Mouse (Mus musculus) 3134 (cell line): ENCODE data around the gene Vps18.

Source experiments
- DNase-seq: peaks from one replicate; pipeline ENCODE4 v3.0.0-alpha.2; 2011; ENCODE audit warnings: low spot score; ENCODE audit not compliant: insufficient read length; ENCODE audit errors: extremely low read depth

Gene Vps18

DNA sequence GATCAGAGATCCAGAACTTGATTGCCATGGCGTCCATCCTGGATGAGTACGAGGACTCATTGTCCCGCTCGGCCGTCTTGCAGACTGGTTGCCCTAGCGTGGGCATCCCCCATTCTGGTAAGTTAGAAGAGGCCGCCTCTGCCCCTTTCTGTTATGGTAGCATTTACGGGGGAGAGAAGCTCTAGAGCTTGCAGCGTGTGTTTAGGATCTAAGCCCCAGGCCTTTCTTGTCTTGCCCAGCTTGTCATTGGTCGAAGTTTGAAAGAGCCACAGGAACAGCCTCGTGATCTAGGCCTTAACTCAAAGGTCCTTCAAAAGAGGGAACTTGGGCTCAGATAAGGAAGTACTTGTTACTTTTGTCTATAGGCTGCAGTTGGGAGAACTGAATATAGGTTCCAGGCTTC is 475 bp downstream of the Vps18 start:
- DNase-seq = no peak

DNA sequence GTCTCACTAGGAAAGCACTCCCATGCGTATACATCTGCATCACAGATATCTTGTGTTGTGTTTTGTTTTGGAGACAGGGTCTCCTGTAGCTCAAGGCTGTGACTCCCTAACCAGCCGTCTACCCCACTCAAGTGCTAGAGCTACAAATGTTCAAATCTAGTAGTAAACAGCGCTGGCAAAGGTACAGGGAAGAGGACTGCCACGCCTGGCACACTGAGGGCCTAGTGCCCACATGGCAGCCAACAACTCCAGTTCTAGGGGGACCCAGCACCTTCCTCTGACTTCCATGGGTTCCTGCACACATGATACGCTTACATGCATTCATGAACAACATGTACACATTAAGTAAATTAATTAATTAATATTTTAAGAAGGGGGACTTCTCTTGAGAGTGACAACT is 3.7 kb downstream of the Vps18 start:
- no peak for DNase-seq

DNA sequence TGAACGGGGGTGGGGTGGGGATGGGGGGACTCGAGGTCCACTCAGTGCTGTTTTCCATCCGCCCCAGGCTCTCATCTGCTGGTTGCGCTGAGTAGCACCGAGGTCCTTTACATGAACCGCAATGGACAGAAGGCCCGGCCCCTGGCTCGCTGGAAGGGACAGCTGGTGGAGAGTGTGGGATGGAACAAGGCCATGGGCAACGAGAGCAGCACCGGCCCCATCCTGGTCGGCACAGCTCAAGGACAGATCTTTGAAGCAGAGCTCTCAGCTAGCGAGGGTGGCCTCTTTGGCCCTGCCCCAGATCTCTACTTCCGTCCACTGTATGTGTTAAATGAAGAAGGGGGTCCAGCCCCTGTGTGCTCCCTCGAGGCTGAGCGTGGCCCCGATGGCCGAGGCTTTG is 4.3 kb downstream of the Vps18 start:
- DNase-seq = no peak

DNA sequence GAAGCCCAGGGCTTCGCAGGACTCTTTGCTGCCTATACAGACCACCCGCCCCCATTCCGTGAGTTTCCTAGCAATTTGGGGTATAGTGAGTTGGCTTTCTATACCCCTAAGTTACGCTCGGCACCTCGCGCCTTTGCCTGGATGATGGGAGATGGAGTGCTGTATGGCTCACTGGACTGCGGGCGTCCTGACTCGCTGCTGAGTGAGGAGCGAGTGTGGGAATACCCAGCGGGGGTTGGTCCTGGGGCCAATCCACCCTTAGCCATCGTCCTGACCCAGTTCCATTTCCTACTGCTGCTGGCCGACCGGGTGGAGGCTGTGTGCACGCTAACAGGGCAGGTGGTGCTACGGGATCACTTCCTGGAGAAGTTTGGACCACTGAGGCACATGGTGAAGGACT is 4.8 kb downstream of the Vps18 start:
- no peak for DNase-seq

DNA sequence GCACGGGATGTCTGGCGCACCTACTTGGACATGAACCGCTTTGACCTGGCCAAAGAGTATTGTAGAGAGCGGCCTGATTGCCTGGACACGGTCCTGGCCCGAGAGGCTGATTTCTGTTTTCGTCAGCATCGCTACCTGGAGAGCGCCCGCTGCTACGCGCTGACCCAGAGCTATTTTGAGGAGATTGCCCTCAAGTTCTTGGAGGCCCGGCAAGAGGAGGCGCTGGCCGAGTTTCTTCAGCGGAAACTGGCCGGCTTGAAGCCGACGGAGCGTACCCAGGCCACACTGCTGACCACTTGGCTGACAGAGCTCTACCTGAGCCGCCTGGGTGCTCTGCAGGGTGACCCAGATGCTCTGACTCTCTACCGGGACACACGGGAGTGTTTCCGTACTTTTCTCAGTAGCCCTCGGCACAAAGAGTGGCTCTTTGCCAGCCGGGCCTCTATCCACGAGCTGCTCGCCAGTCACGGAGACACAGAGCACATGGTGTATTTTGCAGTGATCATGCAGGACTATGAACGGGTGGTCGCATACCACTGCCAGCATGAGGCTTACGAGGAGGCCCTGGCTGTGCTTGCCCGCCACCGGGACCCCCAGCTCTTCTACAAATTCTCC is 5.3 kb downstream of the Vps18 start:
- no peak for DNase-seq

DNA sequence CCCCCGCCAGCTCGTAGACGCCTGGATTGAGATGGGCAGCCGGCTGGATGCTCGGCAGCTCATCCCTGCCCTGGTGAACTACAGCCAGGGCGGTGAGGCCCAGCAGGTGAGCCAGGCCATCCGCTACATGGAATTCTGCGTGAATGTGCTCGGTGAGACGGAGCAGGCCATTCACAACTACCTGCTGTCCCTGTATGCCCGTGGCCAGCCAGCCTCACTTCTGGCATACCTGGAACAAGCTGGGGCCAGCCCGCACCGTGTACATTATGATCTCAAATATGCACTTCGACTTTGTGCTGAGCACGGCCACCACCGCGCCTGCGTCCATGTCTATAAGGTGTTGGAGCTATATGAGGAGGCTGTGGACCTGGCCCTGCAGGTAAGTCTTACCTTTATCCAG is 5.9 kb downstream of the Vps18 start:
- DNase-seq = no peak

DNA sequence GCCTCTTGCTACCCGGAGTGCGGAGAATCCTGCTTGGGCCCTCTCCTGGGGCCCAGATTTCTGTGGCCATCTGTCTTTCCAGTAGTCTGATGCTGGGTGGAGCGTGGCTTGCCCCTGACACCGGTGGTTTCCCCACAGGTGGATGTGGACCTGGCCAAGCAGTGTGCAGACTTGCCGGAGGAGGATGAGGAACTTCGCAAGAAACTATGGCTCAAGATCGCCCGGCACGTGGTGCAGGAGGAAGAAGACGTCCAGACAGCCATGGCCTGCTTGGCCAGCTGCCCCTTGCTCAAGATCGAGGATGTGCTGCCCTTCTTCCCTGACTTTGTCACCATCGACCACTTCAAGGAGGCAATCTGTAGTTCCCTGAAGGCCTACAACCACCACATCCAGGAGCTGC is 8.2 kb downstream of the Vps18 start:
- DNase-seq = no peak

DNA sequence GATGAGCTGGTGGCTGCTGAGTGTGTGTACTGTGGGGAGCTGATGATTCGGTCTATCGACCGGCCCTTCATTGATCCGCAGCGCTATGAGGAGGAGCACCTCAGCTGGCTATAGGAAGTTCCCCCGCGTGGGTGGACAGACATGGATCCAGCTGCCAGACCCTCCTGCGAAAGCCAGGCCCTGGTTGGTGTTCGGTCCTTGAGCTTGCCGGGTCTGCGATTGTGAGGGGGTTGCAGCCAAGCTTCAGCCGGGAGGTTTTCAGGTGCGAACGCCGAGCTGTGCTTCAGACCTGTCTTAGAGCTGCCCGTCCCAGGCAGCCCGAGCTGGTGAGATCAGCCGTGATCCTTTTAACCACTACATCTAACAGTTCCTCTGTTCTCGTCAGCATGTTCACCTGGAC is 9.0 kb downstream of the Vps18 start:
- DNase-seq = no peak

DNA sequence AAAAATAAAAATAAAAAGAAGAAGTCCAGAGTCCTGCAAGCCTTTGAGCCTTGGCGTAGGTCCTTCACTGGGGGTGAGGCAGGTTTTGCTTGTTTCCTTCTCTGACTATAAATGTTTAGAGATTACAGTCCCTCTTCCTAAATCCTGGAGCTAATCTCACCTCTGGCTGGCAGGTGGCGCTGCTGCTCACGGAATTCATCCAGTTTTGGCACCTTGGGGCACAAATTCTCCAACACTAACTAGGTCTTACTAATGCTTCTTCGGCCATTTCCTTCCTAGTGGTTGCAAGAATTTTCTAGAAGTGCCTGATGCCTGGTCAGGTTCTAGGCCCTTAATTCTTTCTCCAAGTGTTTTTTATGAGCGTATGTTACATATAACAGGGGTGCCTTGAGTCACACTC is 9.8 kb downstream of the Vps18 start:
- peak; percentile 45 for DNase-seq

DNA sequence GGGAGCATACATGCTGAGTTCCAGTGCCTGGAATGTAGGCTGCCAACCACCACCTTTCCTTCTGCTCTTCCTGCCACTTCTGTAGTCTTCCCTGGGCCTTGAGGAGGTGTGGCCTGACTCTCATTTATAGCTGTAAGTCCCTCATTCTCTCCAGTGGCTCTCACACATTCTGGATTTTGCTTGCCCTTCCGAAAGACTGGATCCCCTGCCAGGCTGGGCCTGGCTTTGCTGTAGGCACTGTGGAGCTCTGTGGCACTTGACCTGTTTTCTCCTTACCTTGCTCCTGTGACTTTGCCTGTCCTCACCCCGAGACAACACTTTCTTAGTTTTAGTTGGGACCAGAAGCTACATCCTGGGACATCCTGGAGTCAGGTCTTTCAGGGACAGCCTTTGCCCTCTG is 10.3 kb downstream of the Vps18 start:
- DNase-seq = no peak

DNA sequence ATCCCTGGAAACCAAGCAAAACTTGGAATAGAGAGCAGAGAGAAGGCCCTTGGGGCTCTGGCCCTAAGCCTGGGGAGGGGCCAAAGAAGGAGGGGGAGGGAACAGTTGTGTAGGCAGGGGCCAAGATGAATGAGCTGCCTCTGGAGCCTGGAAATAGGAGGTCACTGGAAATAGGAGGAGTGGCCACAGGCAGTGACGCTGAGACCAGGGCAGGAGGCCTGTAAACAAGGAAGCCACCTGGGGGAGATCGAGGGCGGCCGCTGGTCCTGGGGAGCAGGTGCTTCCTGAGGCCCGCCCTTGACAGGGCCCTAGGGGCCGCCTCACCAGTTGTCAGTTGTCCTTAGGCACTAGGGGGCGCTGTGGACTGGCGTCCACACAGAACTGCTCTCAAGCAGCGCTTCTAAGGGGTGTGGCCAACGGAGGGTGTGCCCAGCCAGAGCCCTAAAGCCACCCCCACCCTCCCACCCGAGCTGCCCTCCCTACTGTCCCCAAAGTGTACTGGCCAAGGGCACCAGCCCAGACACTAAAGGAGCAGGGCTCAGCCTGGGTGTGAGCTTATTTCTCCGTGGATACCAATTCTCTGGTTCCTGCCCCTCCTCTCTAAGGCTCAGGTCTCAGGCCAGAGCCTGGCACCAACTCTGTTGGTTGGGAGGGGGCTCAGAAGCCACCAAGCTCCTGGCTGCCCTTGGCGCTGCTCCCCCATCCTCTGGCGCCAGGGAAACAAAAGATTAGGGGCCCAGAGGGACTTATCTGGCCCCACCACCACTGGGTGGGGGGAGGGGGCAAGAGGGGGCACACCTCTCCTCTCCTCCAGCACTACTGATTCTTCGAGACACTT is 11.7 kb downstream of the Vps18 start:
- peak; percentile 85 for DNase-seq

DNA sequence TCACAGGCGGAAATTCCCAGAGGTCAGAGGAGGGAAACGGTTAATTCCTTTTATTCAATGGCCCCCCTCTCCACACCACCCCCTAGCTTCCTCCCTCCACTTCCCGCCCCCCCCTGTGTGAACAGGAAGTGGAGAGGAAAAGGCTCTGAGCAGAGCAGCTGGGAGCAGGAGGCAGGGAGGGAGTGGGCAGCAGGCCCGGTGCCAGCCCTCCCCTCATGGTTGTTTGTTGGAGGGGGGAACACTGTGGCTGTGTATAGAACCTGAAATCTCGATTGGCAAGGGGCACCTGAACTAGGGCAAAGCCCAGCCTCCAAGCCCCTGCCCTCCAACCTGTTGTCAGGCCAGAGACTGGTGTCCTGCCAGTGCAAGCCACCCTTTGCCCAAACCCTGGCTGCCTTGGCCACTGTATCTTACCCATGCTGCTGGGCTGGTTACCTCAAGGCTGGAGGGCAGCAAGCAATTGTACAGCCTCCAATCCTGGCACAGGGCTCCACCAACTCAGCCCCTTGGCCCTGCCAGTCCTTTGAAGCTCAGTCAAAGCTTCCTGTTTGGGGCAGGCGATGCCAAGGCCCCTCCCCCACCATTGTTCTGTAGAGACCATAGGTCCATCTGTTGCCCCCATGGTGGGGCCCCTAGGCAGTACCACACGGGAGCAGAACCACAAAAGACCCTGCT is 12.4 kb downstream of the Vps18 start:
- DNase-seq = no peak

DNA sequence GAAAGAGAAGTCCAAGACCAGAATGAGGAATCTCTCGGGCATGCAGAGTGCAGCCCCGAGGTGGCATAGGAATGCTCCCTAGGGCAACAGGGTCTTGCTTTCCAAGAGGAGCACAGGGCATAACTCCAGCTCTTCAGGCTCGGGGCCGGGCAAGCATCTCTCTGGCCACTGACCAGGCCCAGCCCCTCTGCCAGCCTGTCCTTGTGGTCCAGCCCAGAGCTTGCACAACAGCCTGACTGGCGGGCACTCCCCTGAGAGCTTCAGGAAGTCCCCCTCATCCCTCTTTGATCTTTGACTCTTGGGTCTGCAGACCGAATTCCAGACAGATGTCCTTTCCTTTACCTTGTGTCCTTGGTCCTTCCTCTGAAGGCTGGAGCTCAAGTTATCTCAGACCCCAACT is 14.3 kb downstream of the Vps18 start:
- DNase-seq = peak; percentile 76

DNA sequence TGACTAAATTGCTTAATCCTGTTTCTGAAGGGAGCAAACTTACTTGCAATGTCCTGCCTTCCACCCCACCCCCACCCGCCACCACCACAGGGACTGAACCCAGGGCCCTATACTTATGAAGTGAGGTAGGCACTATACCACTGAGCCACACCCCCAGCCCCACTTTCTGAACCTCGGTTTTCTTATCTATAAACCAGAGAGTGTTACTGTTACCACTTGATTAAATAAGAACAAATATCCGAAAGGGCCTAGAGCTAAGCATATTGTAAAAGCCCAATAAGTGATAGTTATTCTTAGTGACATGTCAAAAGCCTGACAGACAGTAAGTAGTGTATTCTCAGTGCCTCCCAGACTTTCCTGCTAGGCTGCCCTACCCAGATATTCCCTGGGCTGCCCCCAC is 15.9 kb downstream of the Vps18 start:
- DNase-seq = no peak

DNA sequence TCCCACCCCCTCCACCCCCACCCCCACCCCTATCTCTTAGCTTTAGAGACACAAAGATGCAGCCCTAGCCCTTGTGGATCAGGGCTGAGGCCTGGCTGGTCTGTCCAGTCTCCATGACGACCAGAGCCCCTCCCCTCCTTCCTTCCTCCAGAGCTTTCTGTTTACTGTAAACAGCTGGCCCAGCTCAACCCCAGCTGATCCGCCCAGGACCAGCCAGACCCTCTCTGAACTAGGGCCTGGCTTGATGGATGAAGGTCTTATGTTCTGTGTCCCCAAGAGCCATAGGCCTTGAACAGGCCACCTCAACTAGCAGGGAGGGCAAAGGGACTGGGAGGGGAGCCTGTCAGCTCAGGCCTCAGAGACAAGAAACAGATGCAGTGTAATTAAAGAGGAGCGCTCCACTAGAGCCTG is 16.3 kb downstream of the Vps18 start:
- no peak for DNase-seq

DNA sequence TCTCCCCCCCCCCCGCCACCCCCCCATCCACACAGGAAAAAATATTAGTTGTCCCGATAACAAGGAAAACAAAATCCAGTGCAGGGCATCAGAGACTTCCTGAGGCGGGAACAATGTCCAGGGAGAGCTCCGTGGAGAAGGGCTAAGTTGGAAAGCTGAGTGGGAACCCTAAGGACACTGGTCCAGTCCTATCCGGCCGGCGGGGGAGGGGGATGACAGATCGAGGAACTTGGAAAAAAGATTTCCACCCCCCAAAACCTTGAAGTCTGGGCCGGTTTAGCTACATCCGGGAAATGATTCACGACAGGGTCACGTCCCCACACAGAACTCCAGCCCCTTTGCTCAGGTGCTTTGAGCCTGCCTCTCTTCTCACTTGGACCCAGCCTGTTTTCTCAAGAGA is 23.0 kb downstream of the Vps18 start:
- no peak for DNase-seq

DNA sequence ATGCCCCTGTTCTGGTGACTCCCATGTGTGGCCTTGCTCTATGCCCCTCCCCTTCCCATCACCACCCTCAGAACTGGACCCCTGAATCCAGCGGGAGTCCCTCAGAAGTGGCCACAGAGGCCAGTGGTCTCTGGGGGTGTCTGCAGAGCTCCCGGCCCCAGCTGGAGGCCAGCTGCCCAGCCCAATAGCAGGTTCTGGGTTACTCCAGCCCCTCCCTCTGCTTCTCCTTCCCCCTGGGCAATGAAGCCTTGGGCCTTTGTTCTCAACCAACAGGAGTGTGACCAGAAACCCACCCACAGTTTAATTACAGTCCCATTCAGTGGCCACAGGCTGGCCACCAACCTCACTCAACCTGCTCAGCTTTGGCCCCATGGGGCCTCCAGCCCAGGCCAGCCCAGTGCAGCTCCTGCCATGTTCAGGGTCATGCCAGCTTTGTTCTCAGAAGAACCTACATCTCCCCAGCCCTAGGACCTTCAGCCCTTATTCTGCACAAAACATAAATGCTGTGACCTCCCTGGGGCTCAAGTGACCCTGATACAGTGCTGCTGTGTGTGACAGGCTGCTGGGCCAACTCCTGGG is 23.9 kb downstream of the Vps18 start:
- no peak for DNase-seq

DNA sequence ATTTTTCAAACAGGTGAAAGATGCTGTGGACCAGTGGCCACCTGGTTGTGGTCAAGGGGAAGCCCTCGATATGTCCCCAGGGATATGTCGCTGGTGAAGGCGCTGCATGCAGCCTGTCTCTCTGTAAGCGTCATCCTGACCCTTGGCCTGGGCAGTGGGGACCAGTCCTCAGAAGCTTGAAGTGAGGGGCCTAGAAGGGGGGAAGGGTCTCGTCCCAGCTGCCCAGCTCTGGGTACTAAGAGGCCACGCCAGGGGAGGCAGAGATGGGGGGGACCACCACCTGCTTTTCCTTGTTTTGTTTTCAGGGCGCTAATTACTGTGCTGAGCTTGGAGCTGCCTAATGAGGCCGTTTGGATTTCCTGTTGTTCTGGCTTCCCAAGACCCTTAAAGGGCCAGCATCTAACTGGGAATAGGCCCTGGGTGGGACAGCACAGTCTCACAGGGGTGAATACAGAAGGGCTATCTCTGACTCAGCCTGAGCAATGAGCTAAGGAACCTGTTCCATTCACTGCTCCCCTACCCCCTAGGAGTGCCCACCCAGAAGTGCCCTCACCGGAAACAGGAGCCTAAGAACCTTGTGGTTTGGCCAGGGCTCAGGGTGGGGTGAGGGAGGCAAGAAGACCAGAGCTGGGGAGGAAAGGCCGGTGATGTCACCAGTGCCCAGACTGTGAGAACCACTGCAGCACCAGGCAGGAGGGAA is 25.4 kb downstream of the Vps18 start:
- DNase-seq = no peak

DNA sequence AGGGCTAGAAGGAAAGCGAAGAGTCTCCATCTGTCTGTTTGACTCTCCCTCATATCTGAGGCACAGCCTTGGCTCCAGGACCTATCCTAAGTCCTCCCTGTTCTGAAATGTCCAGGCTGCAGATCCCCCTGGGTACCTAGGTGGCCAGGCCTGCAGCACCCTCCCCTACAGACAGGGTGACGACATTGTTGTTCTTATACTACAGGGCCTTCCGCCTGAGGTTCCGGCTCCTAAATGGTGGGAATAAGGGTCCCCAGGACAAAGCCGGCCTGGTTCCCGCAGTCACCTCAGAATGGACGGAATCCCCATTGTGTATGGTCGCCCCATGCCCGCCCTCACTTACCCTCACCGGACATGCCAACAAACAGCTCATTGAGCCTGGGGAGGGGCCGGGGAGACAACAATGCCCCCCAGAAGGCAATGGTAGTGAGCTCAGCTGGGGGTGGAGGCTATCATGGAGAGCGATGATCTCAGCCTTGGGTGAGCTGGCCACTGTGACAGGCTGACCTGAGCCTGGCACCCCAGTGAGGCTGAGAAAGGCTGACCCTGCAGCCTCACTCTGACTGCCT is 26.3 kb downstream of the Vps18 start:
- no peak for DNase-seq

DNA sequence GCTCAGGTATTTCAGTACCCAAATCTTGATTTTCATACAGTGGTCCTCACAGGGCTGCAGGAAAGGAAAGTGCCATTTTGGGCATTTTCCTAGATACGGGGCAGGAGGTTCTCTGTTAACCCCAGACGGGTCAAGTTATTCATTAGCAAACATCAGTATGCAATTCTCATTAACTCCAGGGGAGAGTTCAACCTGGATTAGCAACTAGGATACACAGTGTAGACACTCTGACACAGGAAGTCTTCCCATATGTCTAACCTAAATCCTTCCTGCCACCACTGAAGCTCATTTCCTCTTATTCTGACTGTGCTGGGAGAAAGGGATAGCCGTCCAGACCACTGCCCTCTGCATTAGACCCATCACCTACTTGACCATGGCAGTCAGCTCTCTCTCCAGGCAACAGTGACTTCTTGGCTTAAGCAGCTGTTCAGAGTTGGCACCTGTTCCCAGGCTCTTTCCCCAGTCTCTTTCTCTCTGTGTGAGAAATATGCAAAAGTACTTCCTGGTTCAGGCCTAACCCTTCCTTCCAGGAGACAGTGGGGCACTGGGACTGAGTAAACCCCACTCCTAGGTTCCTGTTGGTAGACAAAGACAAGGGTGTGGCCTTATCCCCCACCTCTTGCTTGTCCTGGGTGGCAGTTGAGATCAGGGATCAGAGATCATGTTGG is 29.6 kb downstream of the Vps18 start:
- DNase-seq = no peak
